Comparison of ENCODE assay signal across 26 mouse cellular contexts in the genomic region with DNA sequence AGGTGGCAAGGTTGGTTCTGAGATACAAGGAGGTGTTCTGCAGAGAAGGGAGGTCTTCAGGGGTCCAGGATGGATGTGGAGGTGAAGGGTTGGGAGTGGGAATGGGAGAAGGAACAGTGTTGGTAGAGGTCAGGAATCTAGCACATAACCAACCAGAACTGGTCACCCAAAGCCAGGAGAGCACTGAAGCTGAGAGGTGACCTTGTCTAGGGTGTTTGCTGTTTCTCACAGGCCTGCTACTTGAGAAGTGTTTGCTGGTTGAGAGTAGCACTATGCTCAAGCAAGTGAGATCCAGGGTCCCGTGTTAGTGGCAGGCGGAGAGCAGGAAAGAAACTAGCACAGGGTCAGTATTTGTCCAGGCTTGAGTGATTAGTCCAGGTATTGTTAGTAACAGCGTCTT.
DNase-seq lines count a peak whose midpoint lies in the region; ATAC-seq and TF ChIP-seq lines count a peak whose summit lies in the region.
"Had no signal": no experiment of that assay in that cellular context is flagged by ENCODE, and none has a peak within 500 bp of the region (broad histone marks: within the 10 kb centered on the region; RNA-seq: fewer than 3 reads in every experiment).

No protein-coding gene starts in this region.

- H3K4me3 ChIP-seq in kidney, adult 2 months (ENCODE audit: insufficient read depth, low read depth, low read length) = no peak overlapping the region
- no peak overlapping the region for H3K4me3 ChIP-seq in bone marrow, adult 2 months (replicated peaks; ENCODE audit: control insufficient read depth, low read depth, low read length)
- H3K4me3 ChIP-seq in forebrain, embryonic 12.5 days (replicated peaks) = no peak overlapping the region
- H3K4me3 ChIP-seq: forebrain, embryonic 15.5 days; gastrocnemius, adult 2 months; heart, embryonic 10.5 days; hindbrain, embryonic 10.5 days; hindbrain, embryonic 15.5 days; limb, embryonic 12.5 days; liver, embryonic 15.5 days had no signal

- no peak for ATAC-seq in erythroblast, adult 5-6 weeks (replicated peaks; ENCODE audit: low FRiP score, poor library complexity, severe bottlenecking)
- ATAC-seq in forebrain, embryonic 12.5 days (ENCODE audit: low FRiP score) = no peak
- ATAC-seq: forebrain, embryonic 15.5 days; inflammation-experienced regulatory T-cells, adult 6 months had no signal

- 47% methylated on average over 3 of the region's 3 CpGs for WGBS in kidney, adult 2 months
- WGBS in bone marrow, adult 2 months = 62% methylated on average over 3 of the region's 3 CpGs
- 85% methylated on average over 3 of the region's 3 CpGs for WGBS in forebrain, embryonic 12.5 days

- H3K9me3 ChIP-seq in forebrain, embryonic 12.5 days = no peaks in the 10 kb centered on the region
- H3K9me3 ChIP-seq: forebrain, embryonic 15.5 days; G1E; heart, embryonic 10.5 days; hindbrain, embryonic 10.5 days; hindbrain, embryonic 15.5 days; limb, embryonic 12.5 days; liver, embryonic 15.5 days had no signal

- TF ChIP-seq POLR2A in kidney, adult 2 months (IDR thresholded peaks at IDR 0.05; ENCODE audit: low read depth, low read length) = no peak
- no peak for TF ChIP-seq POLR2A in bone marrow, adult 2 months (IDR thresholded peaks at IDR 0.05; ENCODE audit: borderline replicate concordance, control insufficient read depth, low read depth, low read length)

- H3K4me1 ChIP-seq in kidney, adult 2 months (ENCODE audit: control insufficient read depth, insufficient read depth, low read length) = peaks cover 43% of the 10 kb centered on the region
- H3K4me1 ChIP-seq in bone marrow, adult 2 months (ENCODE audit: control insufficient read depth, insufficient read depth, low read length) = peaks cover 21% of the 10 kb centered on the region
- peaks cover 26% of the 10 kb centered on the region for H3K4me1 ChIP-seq in forebrain, embryonic 12.5 days

- H3K27me3 ChIP-seq in kidney, adult 2 months (replicated peaks; ENCODE audit: control insufficient read depth, insufficient read depth, low read length) = no peaks in the 10 kb centered on the region
- H3K27me3 ChIP-seq in forebrain, embryonic 12.5 days = no peaks in the 10 kb centered on the region
- H3K27me3 ChIP-seq: forebrain, embryonic 15.5 days; hindbrain, embryonic 15.5 days; limb, embryonic 12.5 days; liver, embryonic 15.5 days had no signal

- DNase-seq in heart, adult 11 months = peak; percentile 78
- DNase-seq in heart, postnatal 4 days = no peak
- peak; percentile 69 for DNase-seq in kidney, adult 2 months
- DNase-seq in kidney, adult 18-20 months = no peak
- peak; percentile 47 for DNase-seq in kidney, postnatal 14 days
- DNase-seq: adrenal gland, postnatal 10 days; cerebellum, adult 11 months; cerebellum, adult 9-10 months; cerebellum, postnatal 36 days; gastrocnemius, adult 2 months; gastrocnemius, postnatal 36 days; heart, postnatal 10 days; lung, embryonic 14.5 days; lung, postnatal 14 days; midbrain, embryonic 14.5 days had no signal

- no peak overlapping the region for H3K9ac ChIP-seq in forebrain, embryonic 12.5 days
- H3K9ac ChIP-seq: forebrain, embryonic 15.5 days; hindbrain, embryonic 15.5 days; limb, embryonic 12.5 days; liver, embryonic 15.5 days; lung, embryonic 14.5 days had no signal

- no peak for TF ChIP-seq CTCF in kidney, adult 2 months (conservative IDR thresholded peaks at IDR 0.05; ENCODE audit: insufficient read depth, insufficient read length, low read depth, low read length)
- TF ChIP-seq CTCF in bone marrow, adult 2 months (IDR thresholded peaks at IDR 0.05; ENCODE audit: control insufficient read depth, insufficient read depth, low read length) = no peak

- peak overlapping the region; percentile 100 for H3K27ac ChIP-seq in kidney, adult 2 months (ENCODE audit: insufficient read depth, low read depth, low read length)
- H3K27ac ChIP-seq in bone marrow, adult 2 months (ENCODE audit: control insufficient read depth, insufficient read depth, low read depth, low read length, poor library complexity) = peak overlapping the region; percentile 40; the same call in 1 of the 2 replicates
- H3K27ac ChIP-seq in forebrain, embryonic 12.5 days = no peak overlapping the region
- H3K27ac ChIP-seq: forebrain, embryonic 15.5 days; gastrocnemius, adult 2 months; heart, embryonic 10.5 days; hindbrain, embryonic 10.5 days; hindbrain, embryonic 15.5 days; limb, embryonic 12.5 days; liver, embryonic 15.5 days had no signal

- no peaks in the 10 kb centered on the region for H3K36me3 ChIP-seq in kidney, adult 2 months (ENCODE audit: control insufficient read depth, insufficient read depth, low read length)
- no peaks in the 10 kb centered on the region for H3K36me3 ChIP-seq in forebrain, embryonic 12.5 days (replicated peaks)
- H3K36me3 ChIP-seq: forebrain, embryonic 15.5 days; heart, embryonic 10.5 days; hindbrain, embryonic 10.5 days; hindbrain, embryonic 15.5 days; limb, embryonic 12.5 days; liver, embryonic 15.5 days had no signal

- H3K4me2 ChIP-seq in forebrain, embryonic 12.5 days = no peak overlapping the region
- H3K4me2 ChIP-seq: forebrain, embryonic 15.5 days; hindbrain, embryonic 15.5 days; limb, embryonic 12.5 days; liver, embryonic 15.5 days; lung, embryonic 14.5 days had no signal

Comparison
In these comparisons a context has a peak if more than half of its experiments do, and no peak if none do; other contexts are left out.
1. DNase-seq: peak in heart, adult 11 months (single experiment), kidney, adult 2 months (single experiment) and kidney, postnatal 14 days (single experiment); none in heart, postnatal 4 days (single experiment) and kidney, adult 18-20 months (single experiment).